Mouse (Mus musculus): Measurements from ENCODE around the gene Notch1.

Notch1 gene

GRCm38 (mm10) chr2:26529881-26530280 lies 13.4 kb upstream of the Notch1 start:
- DNase-seq (ENCODE audit: low spot score in 2 of 2), result no peak

- no peak for DNase-seq (ENCODE audit: low spot score in 2 of 2)
These were observed 12.8 kb upstream of the Notch1 start for GRCm38 (mm10) chr2:26529221-26529805.

GRCm38 (mm10) chr2:26526443-26527257 lies 10.2 kb upstream of the Notch1 start:
- no peak for DNase-seq (ENCODE audit: low spot score in 2 of 2)

GRCm38 (mm10) chr2:26525355-26526018 lies 9.0 kb upstream of the Notch1 start:
- DNase-seq (ENCODE audit: low spot score in 2 of 2), result peak; percentile 65 to 76

- DNase-seq (ENCODE audit: low spot score in 2 of 2), result no peak
These were observed 5.9 kb upstream of the Notch1 start for GRCm38 (mm10) chr2:26522327-26522726.

GRCm38 (mm10) chr2:26519753-26520152 lies 3.3 kb upstream of the Notch1 start:
- DNase-seq (ENCODE audit: low spot score in 2 of 2), result no peak

GRCm38 (mm10) chr2:26516987-26517386 lies 524 bp upstream of the Notch1 start:
- DNase-seq (ENCODE audit: low spot score in 2 of 2), result no peak

GRCm38 (mm10) chr2:26515335-26515734 lies 1.1 kb downstream of the Notch1 start:
- no peak for DNase-seq (ENCODE audit: low spot score in 2 of 2)

GRCm38 (mm10) chr2:26513105-26513745 lies 3.2 kb downstream of the Notch1 start:
- no peak for DNase-seq (ENCODE audit: low spot score in 2 of 2)

- DNase-seq (ENCODE audit: low spot score in 2 of 2), result no peak
These were observed 7.8 kb downstream of the Notch1 start for GRCm38 (mm10) chr2:26508661-26509060.

GRCm38 (mm10) chr2:26507961-26508391 lies 8.5 kb downstream of the Notch1 start:
- no peak for DNase-seq (ENCODE audit: low spot score in 2 of 2)

GRCm38 (mm10) chr2:26507481-26507886 lies 9.0 kb downstream of the Notch1 start:
- DNase-seq (ENCODE audit: low spot score in 2 of 2), result no peak

GRCm38 (mm10) chr2:26506746-26507280 lies 9.7 kb downstream of the Notch1 start:
- DNase-seq (ENCODE audit: low spot score in 2 of 2), result no peak

- DNase-seq (ENCODE audit: low spot score in 2 of 2), result no peak
These were observed 11.5 kb downstream of the Notch1 start for GRCm38 (mm10) chr2:26504772-26505480.

- DNase-seq (ENCODE audit: low spot score in 2 of 2), result no peak
These were observed 12.5 kb downstream of the Notch1 start for GRCm38 (mm10) chr2:26503661-26504575.

- DNase-seq (ENCODE audit: low spot score in 2 of 2), result no peak
These were observed 13.4 kb downstream of the Notch1 start for GRCm38 (mm10) chr2:26502863-26503631.

GRCm38 (mm10) chr2:26502299-26502862 lies 14.1 kb downstream of the Notch1 start:
- no peak for DNase-seq (ENCODE audit: low spot score in 2 of 2)

GRCm38 (mm10) chr2:26501651-26502141 lies 14.8 kb downstream of the Notch1 start:
- no peak for DNase-seq (ENCODE audit: low spot score in 2 of 2)
